Mouse (Mus musculus) right cerebral cortex, postnatal 36 days (tissue): ENCODE measurements around the gene Rc3h2.

Experiments used
- DNase-seq, 2 experiments: peaks; one replicate each; pipeline ENCODE4 v3.0.0; 2022; ENCODE audit warnings: low spot score in 2 of 2, mixed read lengths in 1 of 2

The Rc3h2 gene

GRCm38 (mm10) chr2:37338497-37339187 lies 84.1 kb downstream of the Rc3h2 start:
- peak in 1 of 2 experiments; percentile 34 for DNase-seq

- DNase-seq = no peak
Observed at GRCm38 (mm10) chr2:37333321-37333720, 89.4 kb downstream of the Rc3h2 start.

GRCm38 (mm10) chr2:37326215-37326614 lies 96.5 kb downstream of the Rc3h2 start, which contains the start of gene Olfr368:
Olfr368 (plus strand) TSS chr2:37326515.
- DNase-seq = no peak
